In the genomic region with DNA sequence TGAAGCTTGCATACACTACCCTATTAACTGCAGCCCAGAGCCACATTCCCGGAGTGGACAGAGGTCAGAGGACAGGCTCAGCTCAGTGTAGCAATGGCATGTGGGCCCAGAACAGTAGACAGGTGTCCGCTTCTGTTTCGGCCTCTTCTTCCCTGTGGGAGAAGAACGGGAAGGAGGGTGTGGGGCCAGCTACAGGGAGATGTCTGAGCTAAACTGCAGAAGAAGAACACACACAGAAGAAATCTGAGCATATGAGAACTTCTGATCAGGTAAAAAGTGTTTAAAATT, we compare ENCODE assay signal across 24 mouse cellular contexts. TPM values are rescaled to one million over a fixed set of nuclear protein-coding genes. Genes with fewer than 3 reads are reported as not detected.
A peak's percentile ranks its signal among the peaks of the same experiment; 100 is the strongest.
DNase-seq lines count a peak whose midpoint lies in the region; ATAC-seq and TF ChIP-seq lines count a peak whose summit lies in the region.
"Had no signal": no experiment of that assay in that cellular context is flagged by ENCODE, and none has a peak within 500 bp of the region (broad histone marks: within the 10 kb centered on the region; RNA-seq: fewer than 3 reads in every experiment).

No protein-coding gene starts in this region.

- no peak overlapping the region for H3K4me2 ChIP-seq in hindbrain, embryonic 16.5 days (ENCODE audit: low read length)
- H3K4me2 ChIP-seq in hindbrain, embryonic 13.5 days = no peak overlapping the region
- H3K4me2 ChIP-seq in kidney, embryonic 16.5 days (replicated peaks; ENCODE audit: low read depth, low read length) = no peak overlapping the region
- H3K4me2 ChIP-seq in liver, embryonic 12.5 days = no peak overlapping the region
- H3K4me2 ChIP-seq: heart, embryonic 12.5 days; liver, embryonic 15.5 days; lung, embryonic 14.5 days; neural tube, embryonic 13.5 days had no signal

- H3K27ac ChIP-seq in hindbrain, embryonic 16.5 days (ENCODE audit: low read depth, low read length) = no peak overlapping the region
- no peak overlapping the region for H3K27ac ChIP-seq in hindbrain, embryonic 13.5 days
- H3K27ac ChIP-seq in kidney, embryonic 16.5 days (ENCODE audit: low read length) = no peak overlapping the region
- H3K27ac ChIP-seq in ES-E14 (ENCODE audit: insufficient read depth, low read depth, low read length, poor library complexity, severe bottlenecking) = peak overlapping the region; percentile 83
- no peak overlapping the region for H3K27ac ChIP-seq in liver, embryonic 12.5 days
- H3K27ac ChIP-seq: liver, embryonic 15.5 days; neural tube, embryonic 13.5 days had no signal

- in situ Hi-C loops in ES-E14 (cut with MboI; ENCODE audit: low sequenced_read_pairs in 2 of 2, unreplicated experiment in 2 of 2) = no loop called here

- DNase-seq in kidney, adult 8-10 months = peak; percentile 13 to 38
- DNase-seq in ES-E14 (ENCODE audit: low read depth, low spot score) = no peak
- DNase-seq: adrenal gland, postnatal 14 days; cerebellum, adult 11 months; cerebellum, adult 9-10 months; cerebellum, postnatal 36 days; gastrocnemius, postnatal 14 days; layer of hippocampus, postnatal 36 days; liver; lung, embryonic 14.5 days; lung, postnatal 14 days; thymus, adult 2 months; thymus, postnatal 36 days had no signal

- no peaks in the 10 kb centered on the region; the same call in none of the 2 replicates for H3K36me3 ChIP-seq in hindbrain, embryonic 16.5 days (ENCODE audit: control insufficient read depth, insufficient read depth, low read length)
- H3K36me3 ChIP-seq in hindbrain, embryonic 13.5 days = peaks cover 13% of the 10 kb centered on the region
- H3K36me3 ChIP-seq in kidney, embryonic 16.5 days (ENCODE audit: insufficient read depth, low read length) = peaks cover 8% of the 10 kb centered on the region
- H3K36me3 ChIP-seq in E14TG2a.4 (ENCODE audit: insufficient read depth, low read length) (0 out of 2 replicates have a peak, but pooled peaks cover 3% of the 10 kb centered on the region), ES-E14 (ENCODE audit: control insufficient read depth, insufficient read depth, low read length, poor library complexity, severe bottlenecking) (no peaks in the 10 kb centered on the region)
- peaks cover 5% of the 10 kb centered on the region; the same call in 1 of the 2 replicates for H3K36me3 ChIP-seq in liver, embryonic 12.5 days
- H3K36me3 ChIP-seq: G1E; liver, embryonic 15.5 days had no signal

- no peak overlapping the region for H3K4me3 ChIP-seq in hindbrain, embryonic 16.5 days (ENCODE audit: low read length)
- no peak overlapping the region for H3K4me3 ChIP-seq in hindbrain, embryonic 13.5 days
- no peak overlapping the region for H3K4me3 ChIP-seq in kidney, embryonic 16.5 days (ENCODE audit: low read length)
- H3K4me3 ChIP-seq in E14TG2a.4 (replicated peaks; ENCODE audit: low read length) = peak overlapping the region; percentile 70
- peak overlapping the region; percentile 57 to 69 for H3K4me3 ChIP-seq in ES-E14 (ENCODE audit: insufficient read depth in 1 of 2, low read depth in 1 of 2, low read length in 2 of 2, poor library complexity in 1 of 2, severe bottlenecking in 1 of 2)
- H3K4me3 ChIP-seq in liver, embryonic 12.5 days = no peak overlapping the region
- H3K4me3 ChIP-seq: heart, embryonic 12.5 days; liver, embryonic 15.5 days; neural tube, embryonic 13.5 days had no signal

- H3K4me1 ChIP-seq in hindbrain, embryonic 16.5 days (ENCODE audit: control insufficient read depth, insufficient read depth, low read depth, low read length) = no peaks in the 10 kb centered on the region
- H3K4me1 ChIP-seq in hindbrain, embryonic 13.5 days (replicated peaks) = peaks cover 3% of the 10 kb centered on the region; the same call in 1 of the 2 replicates
- H3K4me1 ChIP-seq in kidney, embryonic 16.5 days (ENCODE audit: insufficient read depth, low read length) = no peaks in the 10 kb centered on the region
- H3K4me1 ChIP-seq in E14TG2a.4 (replicated peaks; ENCODE audit: low read depth, low read length) = peaks cover 42% of the 10 kb centered on the region
- H3K4me1 ChIP-seq in ES-E14 (ENCODE audit: control insufficient read depth in 2 of 2, insufficient read depth in 2 of 2, low read length in 2 of 2, poor library complexity in 1 of 2) = peaks cover 7 to 11% of the 10 kb centered on the region in 2 experiments; a peak in 3 of 4 replicates
- H3K4me1 ChIP-seq in liver, embryonic 12.5 days = no peaks in the 10 kb centered on the region
- H3K4me1 ChIP-seq: heart, embryonic 12.5 days; liver, embryonic 15.5 days; neural tube, embryonic 13.5 days had no signal

- no peaks in the 10 kb centered on the region for H3K27me3 ChIP-seq in hindbrain, embryonic 16.5 days (replicated peaks; ENCODE audit: control insufficient read depth, insufficient read depth, low read length)
- H3K27me3 ChIP-seq in hindbrain, embryonic 13.5 days = no peaks in the 10 kb centered on the region
- no peaks in the 10 kb centered on the region for H3K27me3 ChIP-seq in kidney, embryonic 16.5 days (ENCODE audit: insufficient read depth, low read length)
- no peaks in the 10 kb centered on the region for H3K27me3 ChIP-seq in E14TG2a.4 (ENCODE audit: insufficient read depth, low read length)
- H3K27me3 ChIP-seq in liver, embryonic 12.5 days (replicated peaks) = 0 out of 2 replicates have a peak, but pooled peaks cover 3% of the 10 kb centered on the region
- H3K27me3 ChIP-seq: heart, embryonic 12.5 days; liver, embryonic 15.5 days; neural tube, embryonic 13.5 days had no signal

- H3K9ac ChIP-seq in hindbrain, embryonic 16.5 days (ENCODE audit: low read depth, low read length) = no peak overlapping the region
- H3K9ac ChIP-seq in hindbrain, embryonic 13.5 days = no peak overlapping the region
- H3K9ac ChIP-seq in kidney, embryonic 16.5 days (replicated peaks; ENCODE audit: low read length) = no peak overlapping the region
- H3K9ac ChIP-seq in ES-E14 (ENCODE audit: insufficient read depth, low read depth, low read length, poor library complexity, severe bottlenecking) = peak overlapping the region; percentile 77
- H3K9ac ChIP-seq in liver, embryonic 12.5 days = no peak overlapping the region
- H3K9ac ChIP-seq: heart, embryonic 12.5 days; liver, embryonic 15.5 days; lung, embryonic 14.5 days; neural tube, embryonic 13.5 days had no signal

- TF ChIP-seq CTCF in E14TG2a.4 (conservative IDR thresholded peaks at IDR 0.05; ENCODE audit: low read length) = no peak

- no peaks in the 10 kb centered on the region for H3K9me3 ChIP-seq in hindbrain, embryonic 16.5 days (ENCODE audit: control insufficient read depth, low read length)
- H3K9me3 ChIP-seq in hindbrain, embryonic 13.5 days = no peaks in the 10 kb centered on the region
- peaks cover 2% of the 10 kb centered on the region; the same call in 1 of the 2 replicates for H3K9me3 ChIP-seq in kidney, embryonic 16.5 days (ENCODE audit: low read length)
- H3K9me3 ChIP-seq in E14TG2a.4 (ENCODE audit: low read length) (no peaks in the 10 kb centered on the region), ES-E14 (ENCODE audit: control insufficient read depth, insufficient read depth, low read depth, low read length) (no peaks in the 10 kb centered on the region)
- H3K9me3 ChIP-seq in liver, embryonic 12.5 days (replicated peaks) = no peaks in the 10 kb centered on the region
- H3K9me3 ChIP-seq: G1E; liver, embryonic 15.5 days; neural tube, embryonic 13.5 days had no signal

- 67% methylated on average over 4 of the region's 4 CpGs for WGBS in hindbrain, embryonic 16.5 days
- WGBS in hindbrain, embryonic 13.5 days = 70% methylated on average over 4 of the region's 4 CpGs
- WGBS in kidney, embryonic 16.5 days = 39% methylated on average over 4 of the region's 4 CpGs
- 53% methylated on average over 4 of the region's 4 CpGs for WGBS in liver, embryonic 12.5 days (ENCODE audit: insufficient replicate concordance)

- ATAC-seq in hindbrain, embryonic 16.5 days = 0 out of 2 replicates have a peak, but pooled peaks have one; percentile 17
- ATAC-seq in hindbrain, embryonic 13.5 days (ENCODE audit: low FRiP score) = no peak
- ATAC-seq in kidney, embryonic 16.5 days (ENCODE audit: low FRiP score, low TSS enrichment) = no peak
- no peak for ATAC-seq in liver, embryonic 12.5 days
- ATAC-seq: CD4-positive, CD25-positive, alpha-beta regulatory T cell, adult 4 months; forebrain, embryonic 14.5 days had no signal

RNA-seq across cellular contexts. Expression of a gene that starts 10.6 kb away (rescaled TPM):
- polyA plus RNA-seq in hindbrain, embryonic 16.5 days (2015; fragmentation: Nextera tagmentation; extraction: Ambion mirVana) = 6.4 and 8.2 TPM in 2 replicates
- 6.9 and 8.4 TPM in 2 replicates for polyA plus RNA-seq in hindbrain, embryonic 13.5 days (2015; fragmentation: Nextera tagmentation; extraction: Ambion mirVana)
- polyA plus RNA-seq in kidney, embryonic 16.5 days (2015; fragmentation: Nextera tagmentation; extraction: Ambion mirVana) = 12.1 and 14.1 TPM in 2 replicates
- 4.2 and 4.7 TPM in 2 replicates for total RNA-seq in ES-E14 (2012; rRNA removed)
- polyA plus RNA-seq in liver, embryonic 12.5 days (2016; fragmentation: Nextera tagmentation; extraction: Ambion mirVana) = 1.9 and 2.2 TPM in 2 replicates

RNA-seq across cellular contexts. Expression of a gene that starts 20.2 kb away (rescaled TPM):
- polyA plus RNA-seq in hindbrain, embryonic 16.5 days (2015; fragmentation: Nextera tagmentation; extraction: Ambion mirVana) = 41.4 and 42.1 TPM in 2 replicates
- polyA plus RNA-seq in hindbrain, embryonic 13.5 days (2015; fragmentation: Nextera tagmentation; extraction: Ambion mirVana) = 44.1 and 50.3 TPM in 2 replicates
- polyA plus RNA-seq in kidney, embryonic 16.5 days (2015; fragmentation: Nextera tagmentation; extraction: Ambion mirVana) = 43.5 and 44.0 TPM in 2 replicates
- total RNA-seq in ES-E14 (2012; rRNA removed) = 22.4 and 30.4 TPM in 2 replicates
- polyA plus RNA-seq in liver, embryonic 12.5 days (2016; fragmentation: Nextera tagmentation; extraction: Ambion mirVana) = 7.1 and 7.7 TPM in 2 replicates

RNA-seq across cellular contexts. Expression of a gene that starts 26.2 kb away (rescaled TPM):
- 5.7 and 6.1 TPM in 2 replicates for polyA plus RNA-seq in hindbrain, embryonic 16.5 days (2015; fragmentation: Nextera tagmentation; extraction: Ambion mirVana)
- 4.3 and 5.8 TPM in 2 replicates for polyA plus RNA-seq in hindbrain, embryonic 13.5 days (2015; fragmentation: Nextera tagmentation; extraction: Ambion mirVana)
- 4.4 and 4.9 TPM in 2 replicates for polyA plus RNA-seq in kidney, embryonic 16.5 days (2015; fragmentation: Nextera tagmentation; extraction: Ambion mirVana)
- 1.5 and 2.1 TPM in 2 replicates for total RNA-seq in ES-E14 (2012; rRNA removed)
- polyA plus RNA-seq in liver, embryonic 12.5 days (2016; fragmentation: Nextera tagmentation; extraction: Ambion mirVana) = 0.48 and 0.56 TPM in 2 replicates
- polyA plus RNA-seq: G1E had no signal

RNA-seq across cellular contexts. Expression of a gene that starts 35.7 kb away (rescaled TPM):
- 19.2 and 19.8 TPM in 2 replicates for polyA plus RNA-seq in hindbrain, embryonic 16.5 days (2015; fragmentation: Nextera tagmentation; extraction: Ambion mirVana)
- 18.5 and 20.7 TPM in 2 replicates for polyA plus RNA-seq in hindbrain, embryonic 13.5 days (2015; fragmentation: Nextera tagmentation; extraction: Ambion mirVana)
- polyA plus RNA-seq in kidney, embryonic 16.5 days (2015; fragmentation: Nextera tagmentation; extraction: Ambion mirVana) = 12.8 and 13.9 TPM in 2 replicates
- total RNA-seq in ES-E14 (2012; rRNA removed) = 5.4 and 8.0 TPM in 2 replicates
- 3.0 and 3.6 TPM in 2 replicates for polyA plus RNA-seq in liver, embryonic 12.5 days (2016; fragmentation: Nextera tagmentation; extraction: Ambion mirVana)

RNA-seq across cellular contexts. Expression of a gene that starts 43.4 kb away (rescaled TPM):
- polyA plus RNA-seq in hindbrain, embryonic 16.5 days (2015; fragmentation: Nextera tagmentation; extraction: Ambion mirVana) = 4.2 and 4.9 TPM in 2 replicates
- polyA plus RNA-seq in hindbrain, embryonic 13.5 days (2015; fragmentation: Nextera tagmentation; extraction: Ambion mirVana) = 3.8 and 3.9 TPM in 2 replicates
- 6.3 and 6.9 TPM in 2 replicates for polyA plus RNA-seq in kidney, embryonic 16.5 days (2015; fragmentation: Nextera tagmentation; extraction: Ambion mirVana)
- 4.5 and 6.7 TPM in 2 replicates for total RNA-seq in ES-E14 (2012; rRNA removed)
- polyA plus RNA-seq in liver, embryonic 12.5 days (2016; fragmentation: Nextera tagmentation; extraction: Ambion mirVana) = 2.0 and 2.7 TPM in 2 replicates

Comparison
In these comparisons a context has a peak if more than half of its experiments do, and no peak if none do; other contexts are left out.
1. H3K4me3 ChIP-seq: peak in E14TG2a.4 (single experiment) and ES-E14 (2 of 2); none in hindbrain, embryonic 16.5 days (single experiment), hindbrain, embryonic 13.5 days (single experiment), kidney, embryonic 16.5 days (single experiment) and liver, embryonic 12.5 days (single experiment).